Mouse (Mus musculus) gastrocnemius, postnatal 25 days (tissue): ENCODE results near the gene Exoc6. TPM values are rescaled to one million over a fixed set of nuclear protein-coding genes. Genes with fewer than 3 reads are reported as not detected.
"Not testable (repeated sequence)": the region's sequence is repeated elsewhere in the genome, so short reads cannot be mapped to it uniquely, and the experiment has no call there.

ENCODE experiments used
- DNase-seq: peaks from one replicate; pipeline ENCODE4 v3.0.0; 2022
- long read RNA-seq, 2 experiments: library from polyadenylated mRNA; stranded (forward); transcript quantifications; one replicate each; pipeline ENCODE4 v2.0.0; 2021
- total RNA-seq, 2 experiments: library from RNA; stranded (reverse); gene quantifications; 1 replicate in 1 of 2; 2 replicates in 1 of 2; pipeline ENCODE4 v1.2.3; 2021

Exoc6 gene
- 10 to 100 TPM; 33.3 to 43.8 TPM for total RNA-seq
- long read RNA-seq, experiment 1, transcript Exoc6-201 (22 exons, 3,543 nt): major isoform, 25 of 47 reads
- long read RNA-seq, experiment 1, partial matches to known transcripts: 8 of 47 reads
- long read RNA-seq, experiment 1, other reads (novel, unspliced or antisense): 14 of 47 reads
- long read RNA-seq, experiment 2, transcript Exoc6-201 (22 exons, 3,543 nt): major isoform, 48 of 89 reads
- long read RNA-seq, experiment 2, partial matches to known transcripts: 6 of 89 reads
- long read RNA-seq, experiment 2, other reads (novel, unspliced or antisense): 35 of 89 reads

DNA sequence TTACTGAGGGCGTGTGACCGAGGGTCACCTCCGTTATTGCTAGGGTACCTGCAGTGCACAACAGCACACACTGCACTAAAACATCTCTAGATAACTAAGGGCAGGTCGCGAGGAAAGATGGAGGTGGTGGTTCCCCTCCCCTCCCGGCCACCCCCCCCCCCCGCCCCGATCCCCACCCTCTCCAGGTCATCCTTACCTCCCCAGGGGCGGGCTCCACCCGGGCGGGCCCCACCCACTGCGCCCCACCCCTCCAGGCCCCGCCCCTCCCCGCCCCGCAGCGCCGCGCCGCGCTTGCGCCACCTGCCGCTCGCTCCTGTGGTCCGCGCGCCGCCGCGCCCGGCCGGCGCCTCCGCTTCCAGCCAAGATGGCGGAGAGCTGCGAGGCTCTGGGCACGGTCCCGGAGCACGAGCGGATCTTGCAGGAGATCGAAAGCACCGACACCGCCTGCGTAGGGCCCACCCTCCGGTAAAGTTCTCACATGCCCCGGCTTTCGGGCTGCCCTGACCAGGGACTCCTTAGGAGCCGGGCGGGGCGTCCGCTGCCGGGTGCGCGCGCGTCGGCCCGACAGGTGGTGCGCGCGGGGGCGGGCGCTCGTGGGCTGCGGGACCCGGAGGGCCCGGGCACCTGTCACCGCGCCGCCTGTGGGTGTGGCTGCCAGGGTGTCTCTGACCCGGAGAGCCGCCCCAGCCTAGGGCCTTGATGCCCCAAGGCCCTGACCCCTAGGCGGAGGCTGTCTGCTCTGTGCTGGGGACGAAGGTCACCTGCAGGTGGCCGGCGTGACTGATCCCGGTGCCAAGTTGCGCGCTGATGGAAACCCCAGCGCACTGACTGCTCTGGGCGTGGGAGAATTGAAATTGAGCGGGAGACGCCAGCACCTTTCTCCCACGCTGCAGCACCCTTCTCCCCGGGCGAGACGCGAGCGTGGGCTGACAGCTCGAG lies at the start of gene Exoc6:
TSS of gene Exoc6 (plus strand) at position 318 of the 939 bp plus-strand sequence.
- DNase-seq: peak; percentile 74

DNA sequence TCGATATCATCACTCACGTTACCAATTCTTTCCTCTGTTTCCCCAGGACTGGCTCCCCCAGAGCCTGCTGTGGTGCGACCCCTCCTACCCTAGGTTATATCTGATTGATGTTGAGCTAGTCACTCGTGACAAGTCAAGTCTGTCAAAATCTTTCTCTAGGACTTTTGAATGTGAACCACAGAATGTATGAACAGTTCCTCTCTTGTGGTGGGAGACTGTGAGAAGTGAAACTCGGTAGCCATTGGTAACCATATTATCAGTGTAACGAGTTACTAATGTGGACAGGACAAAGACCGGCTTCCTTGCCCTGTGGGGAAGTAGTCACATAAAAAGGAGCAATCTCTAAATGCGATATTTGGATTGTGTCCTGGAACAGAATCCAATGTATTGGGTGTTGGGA lies 47.2 kb upstream of the Exoc6 start:
- no peak for DNase-seq

DNA sequence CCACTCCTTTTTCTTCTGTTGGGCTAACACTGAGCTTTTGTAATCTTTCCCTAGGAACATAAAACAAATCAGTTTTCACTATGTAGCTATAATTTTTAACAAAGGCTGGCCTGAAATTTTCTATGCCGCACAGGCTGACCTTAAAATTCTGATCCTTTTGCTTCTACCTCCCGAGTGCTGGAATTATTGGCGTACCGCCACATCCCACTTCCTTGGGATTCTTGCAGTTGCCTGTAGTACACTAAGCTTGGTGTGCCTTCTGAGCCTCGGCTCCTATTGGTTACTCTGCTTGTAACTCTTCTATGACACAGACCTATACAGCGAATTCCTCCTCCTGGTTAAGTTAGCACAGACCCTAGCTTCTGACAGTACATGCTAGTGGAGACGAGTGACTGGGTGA lies 44.2 kb upstream of the Exoc6 start:
- no peak for DNase-seq

DNA sequence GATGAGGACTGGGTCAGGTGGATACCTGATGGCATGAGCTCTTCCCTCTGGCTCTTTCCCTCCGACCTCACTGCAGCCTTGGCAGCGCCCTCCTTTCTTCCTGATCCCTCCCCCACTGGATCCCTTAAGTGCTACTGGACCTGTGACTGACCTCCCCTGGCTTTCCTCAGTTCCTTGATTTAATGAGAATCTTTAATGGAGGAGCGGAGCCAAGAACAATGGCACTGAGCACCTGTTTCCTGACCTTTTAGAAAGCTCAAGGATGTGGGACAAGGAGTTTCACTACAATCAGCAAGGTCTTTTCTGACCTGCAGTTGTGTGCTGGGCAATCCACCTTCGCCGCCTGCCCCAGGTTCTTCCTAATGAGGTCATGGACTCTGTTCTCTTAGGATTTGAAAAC lies 43.6 kb upstream of the Exoc6 start:
- DNase-seq: no peak

DNA sequence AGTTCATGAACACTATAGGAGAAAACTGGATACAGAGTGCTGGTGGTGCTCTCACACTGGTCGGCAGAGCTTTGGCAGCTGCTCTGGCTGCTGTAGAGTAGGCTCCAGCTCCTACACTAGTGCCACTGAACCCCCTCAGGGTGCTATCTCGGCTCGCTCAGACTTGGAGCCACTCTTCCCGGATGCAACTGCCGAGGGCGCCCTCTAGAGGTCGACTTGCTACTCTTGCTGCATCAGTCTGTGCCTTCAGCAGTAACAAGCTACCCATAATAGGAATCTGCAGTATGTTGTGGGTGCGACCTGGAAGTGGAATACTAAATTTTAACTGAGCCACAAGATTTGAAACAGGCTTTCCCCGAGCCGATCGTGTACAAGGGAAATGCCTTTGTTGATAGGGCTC lies 40.5 kb upstream of the Exoc6 start:
- peak; percentile 33 for DNase-seq

DNA sequence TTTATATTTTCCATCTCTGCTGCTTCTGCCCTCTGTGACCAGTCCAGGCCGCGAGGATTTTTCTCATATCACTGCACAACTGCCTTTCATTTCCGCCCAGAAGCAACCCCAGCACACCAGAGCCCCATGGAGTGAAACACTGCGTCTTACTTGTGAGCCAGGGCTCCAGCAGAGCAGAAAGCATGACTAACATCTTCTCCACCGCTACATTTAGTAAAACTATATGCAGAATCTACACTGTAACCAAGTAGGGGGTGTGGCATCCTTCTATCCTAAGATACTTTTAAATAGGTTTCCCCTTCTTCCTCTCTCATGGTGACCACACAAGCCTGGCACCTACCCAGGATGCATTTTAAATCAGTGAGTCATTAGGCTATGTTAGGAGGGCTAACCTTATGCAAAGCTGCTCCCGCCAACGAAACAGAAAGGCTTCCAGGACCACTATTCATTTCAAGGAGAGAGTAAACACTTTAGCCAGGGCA lies 35.4 kb upstream of the Exoc6 start:
- DNase-seq: no peak

DNA sequence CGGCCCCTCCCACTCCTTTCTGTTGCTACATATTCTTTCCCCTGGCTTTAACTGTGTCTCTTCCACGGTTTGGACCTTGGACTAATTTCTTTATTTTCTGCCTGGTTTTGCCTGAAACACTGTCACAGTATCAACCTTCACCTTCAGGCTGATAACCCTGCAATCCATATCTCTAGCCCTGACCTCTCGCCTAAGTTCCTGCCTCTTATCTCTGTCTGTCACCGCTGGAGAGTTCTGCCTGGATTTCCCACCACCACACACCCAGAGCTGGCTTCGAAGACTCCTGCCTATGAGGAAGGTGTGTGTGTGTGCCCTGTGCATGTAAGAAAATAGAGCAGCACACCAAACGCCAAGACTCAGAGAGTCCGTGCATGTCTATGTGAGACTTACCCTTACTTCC lies 32.8 kb upstream of the Exoc6 start:
- no peak for DNase-seq

DNA sequence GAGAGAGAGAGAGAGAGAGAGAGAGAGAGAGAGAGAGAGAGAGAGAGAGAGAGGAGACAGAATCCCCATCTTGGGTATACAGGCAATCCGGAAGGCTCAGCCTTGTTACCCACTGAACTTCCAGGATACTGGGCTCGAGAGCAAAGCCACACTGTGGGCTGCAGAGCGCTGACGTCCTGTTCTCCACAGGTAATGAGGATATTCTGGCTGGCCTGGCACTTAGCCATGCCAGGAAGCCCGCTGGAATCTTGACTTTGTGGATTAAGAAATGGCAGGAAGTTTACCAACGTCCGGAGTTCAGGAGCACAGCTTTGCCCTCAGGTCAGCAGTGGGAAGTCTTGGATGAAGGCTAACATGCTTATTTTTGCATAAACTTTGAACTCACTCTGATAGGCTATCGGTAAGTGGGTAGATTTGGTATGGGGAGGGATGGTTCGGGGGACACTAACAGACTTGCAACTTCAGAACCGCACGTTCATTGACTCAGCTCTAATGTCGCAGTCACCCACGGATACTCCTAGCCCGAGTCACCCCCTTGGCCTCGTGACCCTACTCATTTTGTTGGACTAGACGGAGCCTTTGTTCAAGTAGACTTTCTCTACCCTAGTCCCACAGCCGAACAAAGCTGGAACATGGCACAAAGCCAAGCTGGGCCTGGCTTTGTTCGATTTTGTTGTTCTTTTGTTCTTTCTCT lies 29.3 kb upstream of the Exoc6 start:
- DNase-seq: no peak

DNA sequence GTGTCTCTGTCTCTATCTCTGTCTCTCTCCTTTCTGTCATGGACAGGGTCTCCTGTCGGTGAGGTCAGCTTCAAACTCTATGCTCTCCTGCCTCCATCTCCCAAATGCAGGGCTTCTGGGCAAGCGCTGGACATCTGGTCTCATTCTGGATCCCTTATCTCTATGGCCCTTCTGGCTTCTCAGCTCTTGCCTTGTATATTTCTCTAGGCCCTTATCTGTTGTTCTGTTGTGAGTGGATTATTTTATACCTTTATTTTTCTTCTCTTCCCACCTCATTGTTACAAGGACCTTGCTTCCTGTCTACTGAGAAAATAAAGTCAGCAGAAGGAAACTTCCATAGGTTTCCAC lies 28.8 kb upstream of the Exoc6 start:
- DNase-seq: no peak

DNA sequence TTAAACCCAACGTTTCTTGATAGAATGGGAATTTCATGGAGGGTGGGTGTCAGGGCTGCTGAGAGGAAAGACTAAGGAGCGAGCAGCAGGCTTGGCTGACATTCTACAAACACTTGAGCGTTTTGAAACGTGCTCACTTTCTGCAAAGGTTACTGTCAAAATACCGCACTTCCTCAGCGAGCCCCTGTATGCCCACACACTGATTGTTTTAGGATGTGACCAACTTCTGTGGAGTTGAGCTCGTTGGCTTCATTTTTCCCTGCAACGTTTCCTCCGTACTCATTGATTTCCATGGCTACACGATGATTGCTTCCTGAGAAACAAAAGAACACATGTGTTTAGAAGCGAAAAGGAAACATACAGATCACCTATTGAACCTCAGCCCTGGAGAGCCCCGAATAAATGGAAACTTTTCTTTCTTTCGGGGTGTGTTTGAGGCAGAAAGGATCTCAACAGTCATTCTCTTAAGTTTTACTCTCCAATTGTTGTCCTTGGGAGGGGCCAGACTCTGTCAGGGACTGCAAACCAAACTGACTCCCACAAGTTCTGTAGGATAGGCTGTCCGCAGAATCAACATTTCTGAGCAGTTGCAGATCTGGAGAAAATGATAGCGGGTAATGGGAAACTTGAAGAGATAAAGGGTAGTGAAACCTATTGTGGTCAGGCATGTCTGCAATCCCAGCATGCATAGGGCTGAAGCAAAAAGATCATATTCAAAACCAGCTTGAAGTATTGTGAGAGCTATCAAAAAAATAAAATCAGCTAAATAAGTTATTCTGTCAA lies 26.7 kb upstream of the Exoc6 start:
- no peak for DNase-seq

DNA sequence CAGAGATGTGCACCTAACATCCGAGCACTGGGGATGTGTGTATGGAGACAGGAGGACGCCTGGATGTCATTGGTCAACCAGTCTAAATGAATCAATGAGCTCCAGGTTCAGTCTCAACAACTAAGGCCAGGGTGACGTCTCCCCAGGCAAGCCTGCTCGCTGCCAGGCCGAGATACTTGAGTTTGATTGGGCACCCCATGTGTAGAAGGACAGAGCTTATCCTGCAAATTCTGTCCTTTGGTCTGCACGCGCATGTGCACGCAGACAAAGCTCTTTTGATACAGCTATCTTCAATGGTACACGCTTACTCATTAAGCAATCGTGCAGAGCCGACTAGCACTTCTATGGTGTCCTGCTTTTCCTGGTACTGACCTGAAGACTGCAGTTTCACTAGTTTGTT lies 24.3 kb upstream of the Exoc6 start:
- no peak for DNase-seq

DNA sequence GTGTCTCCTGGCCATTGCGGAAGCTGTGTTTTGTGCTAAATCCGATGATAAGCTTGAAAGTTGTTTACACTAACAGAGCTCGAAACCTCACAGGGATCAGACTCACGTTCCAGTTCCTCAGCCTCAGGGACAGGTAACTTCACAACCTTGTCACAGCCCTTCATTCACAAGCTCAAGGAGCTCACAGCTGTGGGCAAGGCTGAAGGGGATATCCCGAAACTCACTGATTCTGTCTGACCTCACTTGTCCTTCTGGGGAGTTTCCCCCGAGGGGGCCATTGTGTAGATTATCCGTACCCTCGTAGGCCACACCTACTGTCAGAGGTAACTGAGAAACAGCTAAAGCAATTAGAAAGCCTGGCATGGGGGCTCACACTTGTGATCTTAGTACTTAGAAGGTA lies 23.4 kb upstream of the Exoc6 start:
- DNase-seq: no peak

DNA sequence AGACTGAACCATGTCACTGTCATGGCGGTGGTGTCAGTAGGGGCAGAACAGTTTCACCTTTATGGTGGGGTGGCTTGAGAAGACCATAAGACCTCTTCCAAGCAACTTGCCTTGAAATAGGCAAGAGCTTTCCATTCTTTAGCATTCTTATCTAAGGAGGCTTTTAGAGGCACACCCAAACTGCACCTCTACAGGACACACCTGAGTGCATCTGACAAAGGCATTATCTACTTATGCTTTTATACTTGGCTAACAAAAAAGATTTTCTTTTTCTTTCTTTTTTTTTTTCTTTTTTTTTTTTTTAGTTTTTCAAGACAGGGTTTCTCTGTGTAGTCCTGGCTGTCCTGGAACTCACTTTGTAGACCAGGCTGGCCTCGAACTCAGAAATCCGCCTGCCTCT lies 22.5 kb upstream of the Exoc6 start:
- DNase-seq: not testable (repeated sequence)

DNA sequence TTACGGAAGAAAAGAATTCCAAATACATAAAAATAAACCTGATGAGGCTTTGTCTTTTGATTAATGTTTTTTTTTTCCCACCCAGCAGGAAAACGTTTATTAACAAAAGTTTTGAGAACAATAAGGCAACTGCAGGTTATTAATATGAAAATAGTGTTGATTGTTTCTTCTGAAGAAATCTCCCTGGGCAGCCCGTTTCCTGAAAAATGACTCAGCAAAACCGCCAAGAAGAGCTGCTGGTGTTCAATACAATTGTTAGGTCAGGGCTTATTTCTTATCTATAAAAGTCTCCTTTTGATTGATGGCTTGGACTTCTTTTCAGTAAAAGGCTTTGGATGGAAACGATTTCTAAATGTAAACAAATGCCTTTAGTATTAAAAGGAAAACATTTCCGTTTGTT lies 21.6 kb upstream of the Exoc6 start:
- DNase-seq: no peak

DNA sequence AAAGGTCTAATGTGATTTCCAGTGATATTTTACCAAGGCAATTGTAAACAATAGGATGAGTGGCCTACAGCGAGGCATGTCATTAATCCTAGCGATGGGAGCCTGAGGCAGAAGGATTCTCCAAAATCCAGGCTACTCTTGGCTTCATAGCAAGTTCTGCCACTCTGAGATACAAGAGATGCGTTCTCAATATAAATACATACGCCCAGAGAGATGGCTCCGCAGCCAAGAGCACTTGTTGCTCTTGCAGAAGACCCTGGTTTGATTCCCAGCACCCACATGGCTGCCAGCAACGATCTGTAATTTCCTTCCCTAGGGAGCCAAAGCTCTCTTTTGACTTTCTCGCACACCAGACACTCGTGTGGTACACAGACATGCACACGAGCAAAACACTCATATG lies 20.9 kb upstream of the Exoc6 start:
- no peak for DNase-seq

DNA sequence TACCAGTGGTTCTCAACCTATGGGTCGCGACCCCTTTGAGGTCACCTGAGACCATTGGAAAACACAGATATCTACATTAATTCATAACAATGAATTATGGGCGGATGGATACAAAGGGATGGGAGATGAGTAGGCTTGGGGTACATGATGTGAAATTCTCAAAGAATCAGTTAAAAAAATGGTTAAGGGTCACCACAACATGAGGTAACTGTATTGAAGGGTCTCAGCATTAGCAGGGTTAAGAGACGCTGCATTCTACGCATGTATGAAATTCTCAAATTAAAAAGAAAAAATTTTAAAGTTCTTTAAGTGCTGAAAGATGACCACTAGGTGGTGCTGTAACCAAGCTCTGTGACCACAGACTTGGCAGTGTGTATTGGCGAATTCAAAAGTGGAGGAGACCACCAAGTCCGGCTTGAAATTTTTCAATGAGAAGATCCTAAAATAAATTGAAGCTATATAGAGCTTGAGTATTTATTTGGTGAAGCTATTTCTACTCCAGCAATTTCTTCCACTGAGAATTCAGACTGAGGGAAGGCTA lies 20.2 kb upstream of the Exoc6 start:
- DNase-seq: no peak

DNA sequence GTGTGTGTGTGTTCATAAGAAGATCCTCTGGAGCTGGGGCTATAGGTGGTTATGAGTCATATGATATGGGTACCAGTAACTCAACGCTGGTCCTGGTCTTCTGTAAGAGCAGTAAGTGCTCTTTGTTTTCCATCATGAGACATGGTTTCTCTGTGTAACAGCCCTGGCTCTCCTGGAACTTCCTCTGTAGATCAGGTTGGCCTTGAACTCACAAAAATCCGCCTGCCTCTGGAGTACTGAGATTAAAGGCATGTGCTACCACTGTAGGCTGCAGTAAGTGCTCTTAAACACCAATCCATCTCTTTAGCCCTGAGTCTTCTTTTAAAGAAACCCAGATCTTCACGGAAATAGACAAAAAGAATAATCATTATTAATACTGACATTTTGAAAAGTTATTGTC lies 19.6 kb upstream of the Exoc6 start:
- DNase-seq: no peak

DNA sequence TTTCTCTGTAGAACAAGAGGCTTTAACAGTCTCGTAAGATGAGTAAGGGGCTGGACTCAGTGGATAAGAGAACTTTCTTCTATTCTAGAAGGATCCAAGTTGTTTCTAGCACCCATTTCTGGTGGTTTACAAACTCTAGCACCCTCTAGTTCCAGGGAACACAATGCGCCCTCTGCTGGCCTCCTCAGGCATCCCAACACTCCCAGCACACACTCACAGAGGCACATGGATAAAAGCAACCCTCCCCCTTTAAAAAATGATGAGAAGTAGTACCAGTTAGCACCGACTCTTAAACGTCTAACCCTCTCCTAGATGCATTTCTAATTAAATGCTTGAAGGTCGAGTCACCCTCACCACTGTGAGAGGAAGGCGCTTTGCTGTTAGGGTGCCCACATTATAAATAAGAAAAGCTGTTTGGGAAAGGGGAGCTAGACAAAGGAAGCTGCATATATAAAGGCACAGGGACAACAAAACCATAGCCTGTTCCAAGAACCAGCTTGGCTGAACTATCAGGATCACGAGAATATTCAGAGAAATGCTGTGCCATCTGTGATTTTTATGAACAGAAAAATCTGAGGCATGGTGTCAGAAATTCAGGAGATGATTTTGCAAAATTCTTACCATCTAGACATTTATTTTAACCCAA lies 18.9 kb upstream of the Exoc6 start:
- DNase-seq: no peak

DNA sequence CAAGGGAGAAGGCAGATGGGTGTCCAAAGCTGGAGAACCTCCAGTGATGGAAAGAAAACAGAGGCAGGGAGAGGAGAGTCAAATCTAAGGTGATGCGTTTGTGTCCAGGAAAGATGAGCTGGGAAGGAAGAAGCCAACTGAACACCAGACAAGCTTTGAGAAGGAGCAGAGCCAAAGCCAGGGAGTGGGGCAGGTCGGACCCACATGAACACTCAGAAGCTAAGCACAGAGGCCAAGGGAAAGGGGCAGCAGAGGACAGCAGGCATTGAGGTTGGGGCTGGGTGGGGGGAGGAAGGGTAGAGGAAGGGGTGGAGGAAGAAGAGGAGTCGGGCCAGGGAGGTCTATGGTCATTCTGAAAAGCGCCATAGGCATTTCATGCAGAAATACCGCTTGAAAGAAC lies 17.0 kb upstream of the Exoc6 start:
- no peak for DNase-seq

DNA sequence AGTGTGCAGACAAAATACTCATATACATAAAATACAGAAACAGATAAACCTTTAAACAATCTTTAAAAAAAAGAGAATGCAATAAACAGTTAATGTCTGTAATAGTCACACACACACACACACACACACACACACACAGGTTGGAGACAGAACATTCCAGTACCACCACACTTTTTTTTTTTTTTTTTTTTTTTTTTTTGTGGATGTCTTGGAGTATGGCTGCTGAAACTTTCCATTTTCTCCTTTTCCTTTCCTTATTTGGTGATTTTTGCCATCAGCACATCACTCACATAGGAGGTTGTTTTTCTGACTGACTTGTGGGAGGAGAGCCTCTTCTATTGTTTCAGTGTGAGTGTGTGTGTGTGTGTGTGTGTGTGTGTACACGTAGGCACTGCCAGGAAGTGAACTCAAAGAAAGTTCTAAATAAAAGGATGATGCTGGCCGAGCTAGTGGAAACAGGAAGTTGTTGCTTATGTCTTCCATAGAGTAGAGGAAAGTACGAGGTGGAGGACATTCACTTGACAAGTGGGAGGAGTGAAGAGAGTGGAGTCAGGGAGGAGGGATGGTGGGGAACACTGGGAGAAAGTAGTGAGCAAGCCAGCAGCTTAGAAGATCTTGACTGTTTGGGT lies 15.4 kb upstream of the Exoc6 start:
- DNase-seq: no peak

DNA sequence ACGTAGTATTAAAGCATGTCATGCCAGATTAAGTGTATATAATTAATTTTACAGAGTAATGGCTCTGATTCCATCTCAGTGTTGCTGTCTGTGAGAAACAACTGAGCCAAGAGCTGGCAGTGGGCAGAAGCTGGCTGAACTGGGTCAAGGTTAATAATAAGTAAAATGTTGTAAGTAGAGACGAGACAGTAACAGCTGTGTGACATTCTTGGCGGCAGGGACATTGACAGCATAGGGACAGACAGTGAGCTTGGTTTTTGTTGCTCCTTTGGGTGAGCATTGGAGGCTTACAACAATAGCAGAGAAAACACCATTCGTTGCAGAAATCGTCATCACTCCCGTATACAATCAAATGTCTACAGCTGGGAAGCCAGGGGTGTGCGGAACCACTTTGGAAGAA lies 13.8 kb upstream of the Exoc6 start:
- DNase-seq: no peak
